Mouse (Mus musculus): ENCODE data around the gene Speg.

GRCm38 (mm10) chr1:75347279-75347678 lies 27.8 kb upstream of the Speg start:
- TF ChIP-seq HCFC1 (IDR thresholded peaks at IDR 0.05; ENCODE audit: borderline replicate concordance, insufficient read depth, low read length) (no peak), ZC3H11A (IDR thresholded peaks at IDR 0.05; ENCODE audit: borderline replicate concordance, low read depth, low read length) (no peak), ZNF384 (IDR thresholded peaks at IDR 0.05; ENCODE audit: low read depth, low read length) (no peak), MAFK (IDR thresholded peaks at IDR 0.05; ENCODE audit: insufficient read depth, low read depth, low read length) (no peak)

Measured in ES-E14 (cell line).